Mouse (Mus musculus) megakaryocyte, adult 5-6 weeks (primary cell): ENCODE results near the gene Ifna15. TPM values are rescaled to one million over a fixed set of nuclear protein-coding genes. Genes with fewer than 3 reads are reported as not detected.
"Not testable (repeated sequence)": the region's sequence is repeated elsewhere in the genome, so short reads cannot be mapped to it uniquely, and the experiment has no call there.

Experiments
- ATAC-seq: 2 replicates; pipeline ENCODE4 v1.8.0; 2016; ENCODE audit warnings: mild to moderate bottlenecking, inconsistent platforms; ENCODE audit not compliant: poor library complexity, severe bottlenecking
- total RNA-seq, 2 experiments: library from RNA; stranded (forward) in 1 of 2; stranded (reverse) in 1 of 2; fragments of 153-499, 151-499 nt in 1 of 2; fragments of 221-1000, 200-1000 nt in 1 of 2; gene quantifications; 2 replicates each; pipeline versions ENCODE4 v1.2.3 to v1.2.4; 2015 to 2017

Gene Ifna15
- total RNA-seq (2015), result not detected in 2 replicates
- total RNA-seq (2017), result not detected in 2 replicates

DNA sequence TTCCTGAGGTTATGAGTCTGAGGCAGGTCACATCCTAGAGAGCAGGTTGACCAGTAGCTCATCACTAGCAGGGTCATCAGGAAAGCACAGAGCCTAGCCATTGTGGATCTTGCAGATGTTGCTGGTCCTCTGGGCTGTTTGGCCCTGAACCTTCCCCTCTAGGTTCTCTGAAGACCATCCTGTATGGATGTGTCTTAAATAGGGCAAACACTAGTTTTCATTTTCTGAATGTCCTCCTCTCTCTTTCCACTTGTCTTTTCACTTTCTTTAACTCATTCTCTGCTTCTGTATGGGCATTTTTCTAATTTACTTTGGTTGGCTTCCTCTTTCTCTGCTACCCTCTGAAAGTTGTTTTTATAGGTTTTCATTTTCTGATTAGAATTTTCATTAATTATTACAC lies at the start of gene Ifna15:
Gene Ifna15 (minus strand): TSS at position 101 of the 400 bp plus-strand sequence.
- ATAC-seq, result not testable (repeated sequence)

DNA sequence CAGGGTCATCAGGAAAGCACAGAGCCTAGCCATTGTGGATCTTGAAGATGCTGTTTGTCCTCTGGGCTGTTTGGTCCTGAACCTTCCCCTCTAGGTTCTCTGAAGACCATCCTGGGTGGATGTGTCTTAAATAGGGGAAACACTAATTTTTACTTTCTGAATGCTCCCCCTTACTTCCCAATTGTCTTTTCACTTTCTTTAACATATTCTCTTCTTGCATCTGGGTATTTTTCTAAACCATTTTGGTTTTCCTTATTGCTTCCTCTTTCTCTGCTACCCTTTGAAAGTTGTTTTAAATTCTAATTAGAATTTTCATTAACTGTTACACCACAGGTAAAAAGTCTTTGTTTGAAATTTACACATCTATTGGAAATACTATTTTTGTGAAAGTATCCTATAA lies 45.2 kb upstream of the Ifna15 start, which contains the start of gene Ifna12:
Gene Ifna12 (minus strand): TSS at position 101 of the 400 bp plus-strand sequence.
- ATAC-seq, result no peak

DNA sequence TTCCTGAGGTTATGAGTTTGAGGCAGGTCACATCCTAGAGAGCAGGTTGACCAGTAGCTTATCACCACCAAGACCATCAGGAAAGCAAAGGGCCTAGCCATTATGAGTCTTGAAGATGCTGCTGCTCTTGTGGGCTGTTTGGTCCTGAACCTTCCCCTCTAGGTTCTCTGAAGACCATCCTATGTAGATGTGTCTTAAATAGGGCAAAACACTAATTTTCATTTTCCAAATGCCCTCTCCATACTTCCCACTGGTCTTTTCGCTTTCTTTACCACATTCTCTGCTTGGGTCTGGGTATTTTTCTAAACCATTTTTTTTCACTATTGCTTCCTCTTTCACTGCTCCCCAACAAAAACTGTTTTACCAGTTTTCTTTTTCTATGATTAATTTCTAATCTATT lies 34.2 kb upstream of the Ifna15 start, which contains the start of gene Ifna9:
Gene Ifna9 (minus strand): TSS at position 101 of the 400 bp plus-strand sequence.
- ATAC-seq, result no peak

- ATAC-seq, result no peak
These were observed 13.7 kb upstream of the Ifna15 start, which contains the start of gene Ifna14 for GRCm38 (mm10) chr4:88571698-88572097. Gene Ifna14, minus strand, starts transcription at chr4:88571798.

DNA sequence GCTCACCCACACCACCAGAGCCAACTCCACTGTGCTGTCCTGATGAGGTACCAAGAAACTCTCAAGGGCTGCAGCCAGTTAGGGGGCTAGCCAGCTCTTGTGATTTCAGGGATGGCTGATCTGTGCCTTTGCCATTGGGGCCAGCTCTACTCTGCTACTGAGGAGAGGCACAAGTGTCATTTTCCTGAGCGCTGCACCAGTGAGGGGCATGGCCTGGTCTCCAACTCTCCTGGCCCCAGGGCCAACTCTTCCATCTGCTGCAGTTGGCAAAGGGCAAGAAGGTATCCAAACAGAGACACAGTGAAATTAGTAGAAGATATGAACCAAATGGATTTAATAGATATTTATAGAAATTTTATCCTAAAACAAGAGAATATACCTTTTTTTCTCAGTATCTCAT lies 3.7 kb upstream of the Ifna15 start:
- ATAC-seq, result no peak

- ATAC-seq, result peak; percentile 99
These were observed 7.7 kb downstream of the Ifna15 start for GRCm38 (mm10) chr4:88550161-88550945.

DNA sequence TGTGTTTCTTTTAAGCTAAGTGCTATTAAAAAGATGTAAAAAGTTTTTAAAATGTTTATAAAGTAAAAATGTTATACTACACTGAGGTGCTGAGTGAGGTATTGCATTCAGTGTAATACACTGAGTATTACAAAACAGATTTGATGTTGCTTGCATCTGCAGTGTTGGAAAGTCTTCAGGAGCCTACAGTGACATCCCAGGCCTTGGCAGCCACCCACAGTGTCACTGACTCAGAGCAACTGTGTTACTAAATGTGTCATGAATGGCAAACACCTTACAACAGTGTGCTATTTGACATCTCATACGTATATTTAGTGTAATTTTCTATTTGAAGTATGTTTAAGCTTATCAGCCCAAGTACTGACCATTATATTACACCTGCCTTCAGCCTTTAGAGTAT lies 10.1 kb downstream of the Ifna15 start:
- ATAC-seq, result no peak

DNA sequence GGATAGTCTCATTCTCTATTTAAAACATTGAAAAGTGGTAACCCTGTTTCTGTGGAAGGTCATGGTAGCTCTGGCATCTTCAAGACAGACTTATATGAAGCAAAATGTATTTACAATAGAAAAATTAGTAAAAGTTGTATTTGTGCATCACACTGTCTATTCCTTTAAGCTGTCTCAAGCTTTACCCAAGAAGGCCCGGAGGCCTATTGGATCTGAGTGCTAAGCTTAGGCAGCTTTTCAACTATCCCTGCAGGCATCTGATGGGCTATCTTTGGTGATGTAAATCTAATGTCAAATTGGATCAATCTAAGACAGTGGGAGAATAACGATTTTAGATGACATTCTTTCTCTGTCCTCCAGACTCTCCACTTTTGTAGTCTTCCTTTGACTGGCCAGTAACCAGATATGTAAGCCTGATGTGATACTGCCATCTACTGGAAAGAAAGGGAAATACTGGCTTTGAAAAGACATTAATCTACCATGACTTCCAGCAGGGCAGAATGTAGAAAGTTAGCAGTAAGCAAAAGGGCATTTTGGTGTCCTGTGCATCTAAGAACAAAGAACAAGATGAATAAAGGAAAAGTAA lies 14.3 kb downstream of the Ifna15 start:
- ATAC-seq, result peak; percentile 99

DNA sequence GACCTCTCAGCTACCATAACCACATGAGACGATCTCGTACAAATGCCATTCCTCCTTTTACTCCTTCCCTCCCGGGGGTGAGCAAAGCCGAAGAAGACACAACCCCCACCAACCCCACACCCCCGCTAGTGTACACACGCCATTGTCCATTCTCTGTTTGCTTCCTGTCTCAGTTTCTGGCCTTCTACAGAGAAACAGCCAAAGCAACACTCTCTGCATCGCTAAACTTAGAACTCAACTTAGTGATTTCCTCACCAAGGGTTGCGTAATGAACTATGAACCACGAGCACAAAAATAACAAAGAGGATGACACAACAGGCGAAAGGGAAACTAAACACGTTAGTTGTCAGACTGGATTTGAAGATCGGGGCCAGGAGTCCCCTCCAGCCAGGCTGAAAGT lies 20.7 kb downstream of the Ifna15 start:
- ATAC-seq, result peak; percentile 95

GRCm38 (mm10) chr4:88536640-88537039 lies 21.4 kb downstream of the Ifna15 start:
- ATAC-seq, result no peak

DNA sequence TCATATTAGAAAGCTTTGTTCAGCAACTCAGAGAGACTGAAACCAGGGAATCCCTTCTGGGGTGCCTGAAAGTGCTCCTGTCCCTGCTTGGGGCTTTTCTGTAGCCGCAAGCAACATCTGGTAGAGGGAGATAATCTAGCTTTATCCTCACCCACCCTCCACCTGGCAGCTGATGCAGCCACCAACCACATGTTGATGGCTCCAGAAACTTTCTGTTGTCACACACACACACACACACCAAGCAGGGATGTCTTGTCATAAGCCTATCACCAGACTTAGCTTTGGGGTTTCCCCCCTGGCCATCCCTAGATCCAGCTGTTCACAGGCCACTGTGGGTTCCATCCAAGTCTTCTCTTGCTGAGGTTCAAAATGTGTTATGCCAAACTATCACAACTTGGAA lies 22.3 kb downstream of the Ifna15 start:
- ATAC-seq, result no peak

GRCm38 (mm10) chr4:88534903-88535302 lies 23.1 kb downstream of the Ifna15 start:
- no peak for ATAC-seq

DNA sequence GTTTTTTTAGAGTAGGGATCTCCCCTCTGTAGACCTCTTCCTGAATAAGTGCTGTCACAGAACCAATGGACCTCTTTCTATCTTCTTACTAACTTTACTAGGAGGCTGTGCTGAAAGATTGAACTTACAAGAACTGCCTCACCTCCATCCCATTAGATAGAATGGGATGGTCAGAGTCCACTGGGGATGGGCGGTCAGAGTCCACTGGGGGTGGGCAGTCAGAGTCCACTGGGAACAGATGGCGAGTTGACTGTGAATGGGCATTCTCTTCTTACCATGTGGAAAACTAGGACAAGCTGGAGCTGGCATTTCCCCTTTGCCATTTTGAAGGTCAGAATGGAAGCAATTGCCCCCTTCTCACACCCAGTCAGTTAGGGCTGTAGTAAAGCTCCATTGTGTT lies 24.5 kb downstream of the Ifna15 start:
- no peak for ATAC-seq

DNA sequence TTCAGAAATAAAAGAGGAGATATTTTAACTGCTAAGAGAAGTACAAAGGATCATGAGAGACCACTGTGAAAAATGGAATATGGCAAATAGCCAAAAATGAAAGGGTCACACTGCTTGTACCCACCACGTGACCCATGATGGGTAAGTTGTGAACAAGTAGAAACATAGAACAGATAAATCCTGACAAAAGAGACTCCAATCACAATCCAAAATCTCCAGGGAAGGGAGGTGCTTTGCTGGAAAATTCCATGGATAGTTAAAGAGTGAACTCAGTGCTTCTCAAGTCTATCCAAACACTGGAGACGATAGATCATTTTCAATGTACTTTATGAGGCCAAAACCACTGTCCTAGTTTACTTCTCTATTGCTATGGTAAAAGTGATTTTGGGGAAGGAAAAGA lies 27.2 kb downstream of the Ifna15 start:
- ATAC-seq, result no peak

DNA sequence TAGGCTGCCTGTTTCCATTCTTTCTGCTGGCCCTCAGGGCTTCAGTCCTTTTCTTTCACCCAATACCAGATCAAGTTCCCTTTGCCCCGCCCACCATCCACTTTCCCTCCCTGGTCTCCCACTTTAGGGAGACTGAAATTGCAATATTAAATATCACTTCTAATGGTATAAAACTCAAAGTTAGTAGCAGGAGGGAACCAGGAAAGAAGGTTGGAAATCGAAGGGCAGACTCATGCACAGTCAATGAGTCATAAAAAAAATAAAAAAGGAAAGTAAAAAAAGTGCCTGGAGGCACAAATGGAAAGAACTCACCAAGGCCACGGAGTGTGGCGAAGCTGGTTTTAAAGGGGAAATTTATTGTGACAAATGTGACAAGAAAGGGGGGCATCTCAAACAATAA lies 27.8 kb downstream of the Ifna15 start:
- ATAC-seq, result no peak

GRCm38 (mm10) chr4:88526379-88527049 lies 31.5 kb downstream of the Ifna15 start:
- ATAC-seq, result peak; percentile 61

GRCm38 (mm10) chr4:88525393-88525792 lies 32.7 kb downstream of the Ifna15 start:
- peak; percentile 36; the same call in 1 of the 2 replicates for ATAC-seq

DNA sequence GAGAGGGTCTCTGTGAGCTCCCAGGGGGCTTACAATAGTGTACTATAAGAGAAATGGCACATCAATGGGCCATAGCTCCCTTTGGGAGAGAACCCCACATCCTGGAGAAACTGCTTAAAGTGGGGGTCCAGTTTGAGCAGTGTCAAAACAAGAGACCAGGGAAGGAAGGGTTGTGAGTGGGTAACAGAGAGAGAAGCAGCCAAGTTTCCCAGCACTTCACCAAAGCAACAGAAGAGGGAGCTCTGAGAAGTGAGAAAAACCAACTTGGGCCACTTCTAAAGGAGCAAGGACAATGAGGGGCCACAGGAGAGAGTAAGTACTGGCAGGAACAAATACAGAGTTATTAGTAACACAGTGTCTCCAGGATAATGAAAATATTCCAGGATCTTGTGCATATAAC lies 34.8 kb downstream of the Ifna15 start:
- ATAC-seq, result peak; percentile 56

GRCm38 (mm10) chr4:88522674-88523073 lies 35.4 kb downstream of the Ifna15 start, which contains the start of gene Ifnb1:
Gene Ifnb1, minus strand, starts transcription at chr4:88522774.
- ATAC-seq, result no peak

GRCm38 (mm10) chr4:88517957-88518356 lies 40.1 kb downstream of the Ifna15 start:
- ATAC-seq, result no peak

GRCm38 (mm10) chr4:88515711-88516211 lies 42.3 kb downstream of the Ifna15 start:
- peak; percentile 52 for ATAC-seq
